Mouse (Mus musculus) forebrain, postnatal 0 days (tissue): ENCODE results near the gene Usp7. TPM values are rescaled to one million over a fixed set of nuclear protein-coding genes. Genes with fewer than 3 reads are reported as not detected.

Experiments
- ATAC-seq: fragments of 200-750 bp; cut with Nextera tagmentation; 2 replicates; pipeline ENCODE4 v1.8.0; 2017; ENCODE audit warnings: mild to moderate bottlenecking, moderate library complexity
- DNase-seq: peaks from one replicate; pipeline ENCODE4 v3.0.0-alpha.2; 2015
- H3K27ac ChIP-seq: fragments of 300-500 bp; sonication (generic); 2 replicates; pipeline ENCODE4 v1.5.1; 2014; ENCODE audit warnings: low read depth, mild to moderate bottlenecking, antibody characterized with exemption, low read length, moderate library complexity, mixed read lengths
- H3K27me3 ChIP-seq: fragments of 300-500 bp; sonication (generic); 2 replicates; pipeline ENCODE4 v1.6.1; 2014; ENCODE audit warnings: mild to moderate bottlenecking, low read length, mixed read lengths; ENCODE audit not compliant: insufficient read depth
- H3K36me3 ChIP-seq: fragments of 300-500 bp; sonication (generic); 2 replicates; pipeline ENCODE4 v1.6.1; 2014; ENCODE audit warnings: mild to moderate bottlenecking, moderate library complexity; ENCODE audit not compliant: insufficient read depth
- H3K4me1 ChIP-seq: fragments of 300-500 bp; sonication (generic); 2 replicates; pipeline ENCODE4 v1.6.1; 2014; ENCODE audit warnings: antibody characterized with exemption; ENCODE audit not compliant: insufficient read depth
- H3K4me2 ChIP-seq: fragments of 300-500 bp; sonication (generic); 2 replicates; pipeline ENCODE4 v1.6.1; 2014; ENCODE audit warnings: low read depth, mild to moderate bottlenecking, moderate library complexity
- H3K4me3 ChIP-seq: fragments of 300-500 bp; sonication (generic); 2 replicates; pipeline ENCODE4 v1.5.1; 2014; ENCODE audit warnings: low read depth, low read length, mixed read lengths
- H3K9ac ChIP-seq: fragments of 300-500 bp; sonication (generic); 2 replicates; pipeline ENCODE4 v1.6.1; 2014; ENCODE audit warnings: mild to moderate bottlenecking
- H3K9me3 ChIP-seq: fragments of 300-500 bp; sonication (generic); 2 replicates; pipeline ENCODE4 v1.6.1; 2016; ENCODE audit warnings: low read length
- CTCF ChIP-seq: sonication (generic); IDR thresholded peaks from 2 replicates; pipeline ENCODE4 v1.5.1; 2016; ENCODE audit warnings: antibody characterized with exemption, control low read depth, low read depth
- WGBS: fragments of 180-500 bp; shearing (Covaris S2); extraction: QIAGEN DNeasy Blood & Tissue Kit; methylation state at CpG from one replicate; pipeline ENCODE4 v1.1.7; 2014; 5-methylcytosine and 5-hydroxymethylcytosine counted together
- polyA plus RNA-seq: library from polyadenylated mRNA; unstranded; fragments of >200 nt; fragmentation: Nextera tagmentation; extraction: Ambion mirVana; gene quantifications from 2 replicates; pipeline ENCODE4 v1.2.1, GENCODE M21; 2015
- total RNA-seq: library from RNA; depleted of rRNA; stranded (reverse); fragments of >200 nt; gene quantifications from 2 replicates; pipeline ENCODE4 v1.2.3, GENCODE M21; 2014

The Usp7 gene
- total and polyA plus RNA-seq, 2 experiments from 2014 or later: 18.9 to 200 TPM

DNA sequence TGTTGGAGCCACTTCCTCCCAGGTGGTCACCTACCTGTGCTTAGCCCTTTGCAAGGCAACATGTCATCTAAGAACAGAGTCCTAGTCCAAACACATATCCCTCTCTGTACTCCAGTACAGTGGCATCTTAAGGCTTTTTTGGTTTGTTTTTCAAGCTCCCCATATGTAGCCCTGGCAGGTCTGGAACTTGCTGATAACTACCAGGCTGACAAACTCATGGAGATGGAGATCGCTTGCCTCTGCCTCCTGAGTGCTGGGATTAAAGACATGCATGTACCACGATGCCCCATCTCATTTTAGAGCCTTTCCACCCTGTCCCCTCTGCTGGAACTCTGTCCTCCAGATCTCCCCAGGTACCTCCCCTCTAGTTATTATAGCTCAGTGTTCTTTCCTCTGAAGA lies 115.9 kb downstream of the Usp7 start:
- 75% methylated on average over 2 of the region's 2 CpGs for WGBS
- no peak overlapping the region for H3K4me3 ChIP-seq
- H3K27me3 ChIP-seq: no peaks in the 10 kb centered on the region
- peaks cover 4% of the 10 kb centered on the region; the same call in 1 of the 2 replicates for H3K4me1 ChIP-seq
- no peak overlapping the region for H3K27ac ChIP-seq
- DNase-seq (no peak), ATAC-seq (no peak)
- H3K9me3 ChIP-seq: no peaks in the 10 kb centered on the region
- H3K9ac ChIP-seq: no peak overlapping the region
- H3K4me2 ChIP-seq: no peak overlapping the region
- H3K36me3 ChIP-seq: no peaks in the 10 kb centered on the region
- TF ChIP-seq CTCF: no peak

GRCm38 (mm10) chr16:8675559-8675958 lies 116.5 kb downstream of the Usp7 start:
- DNase-seq (no peak), ATAC-seq (no peak)
- Histone ChIP-seq H3K27me3 (no peaks in the 10 kb centered on the region), H3K27ac (no peak overlapping the region), H3K9me3 (no peaks in the 10 kb centered on the region), H3K9ac (no peak overlapping the region), H3K36me3 (no peaks in the 10 kb centered on the region), H3K4me2 (no peak overlapping the region), H3K4me1 (peaks cover 8% of the 10 kb centered on the region), H3K4me3 (no peak overlapping the region)
- TF ChIP-seq CTCF: no peak
- WGBS: 84% methylated on average over 8 of the region's 8 CpGs

- Histone ChIP-seq H3K9ac (no peak overlapping the region), H3K9me3 (no peaks in the 10 kb centered on the region), H3K36me3 (no peaks in the 10 kb centered on the region), H3K4me1 (peaks cover 20% of the 10 kb centered on the region), H3K4me3 (no peak overlapping the region), H3K27me3 (no peaks in the 10 kb centered on the region), H3K27ac (no peak overlapping the region), H3K4me2 (no peak overlapping the region)
- DNase-seq (peak; percentile 80), ATAC-seq (peak; percentile 28; the same call in 1 of the 2 replicates)
- 4% methylated on average over 8 of the region's 8 CpGs for WGBS
- TF ChIP-seq CTCF: peak; percentile 92
These were observed 117.9 kb downstream of the Usp7 start for GRCm38 (mm10) chr16:8674165-8674564.

DNA sequence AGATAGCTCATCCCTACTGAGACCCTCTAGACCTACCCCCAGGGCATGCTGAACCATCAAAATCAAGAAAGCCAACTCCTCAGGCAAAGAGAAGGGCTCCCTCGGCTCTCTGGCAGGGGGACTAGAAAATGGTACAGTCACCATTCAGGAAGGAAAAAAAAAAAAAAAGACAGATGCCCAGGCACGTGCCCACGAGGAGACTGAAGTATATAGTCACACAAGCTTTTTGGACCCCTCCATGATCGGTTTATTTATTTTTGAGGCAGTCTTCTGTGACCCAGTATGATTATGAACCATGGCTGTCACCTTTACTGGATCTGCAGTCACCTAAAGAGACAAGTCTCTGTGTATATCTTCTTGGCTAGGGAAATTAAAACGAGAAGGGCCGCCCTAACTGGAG lies 118.8 kb downstream of the Usp7 start:
- no peak for TF ChIP-seq CTCF
- Histone ChIP-seq H3K9me3 (no peaks in the 10 kb centered on the region), H3K4me2 (0 out of 2 replicates have a peak overlapping the region, but pooled peaks have one; percentile 79), H3K4me1 (peaks cover 25% of the 10 kb centered on the region), H3K4me3 (no peak overlapping the region), H3K27ac (no peak overlapping the region), H3K27me3 (no peaks in the 10 kb centered on the region), H3K36me3 (no peaks in the 10 kb centered on the region), H3K9ac (no peak overlapping the region)
- ATAC-seq: no peak
- DNase-seq: no peak
- WGBS: 56% methylated on average over 6 of the region's 6 CpGs

- peaks cover 25% of the 10 kb centered on the region for H3K4me1 ChIP-seq
- no peak for TF ChIP-seq CTCF
- DNase-seq (no peak), ATAC-seq (no peak)
- no peaks in the 10 kb centered on the region for H3K9me3 ChIP-seq
- H3K9ac ChIP-seq: peak overlapping the region; percentile 76
- H3K4me2 ChIP-seq: peak overlapping the region; percentile 79
- no peaks in the 10 kb centered on the region for H3K27me3 ChIP-seq
- H3K36me3 ChIP-seq: no peaks in the 10 kb centered on the region
- no peak overlapping the region; the same call in 1 of the 2 replicates for H3K4me3 ChIP-seq
- no peak overlapping the region for H3K27ac ChIP-seq
These were observed 119.3 kb downstream of the Usp7 start for GRCm38 (mm10) chr16:8672811-8673210.

- H3K27me3 ChIP-seq: no peaks in the 10 kb centered on the region
- H3K9me3 ChIP-seq: no peaks in the 10 kb centered on the region
- DNase-seq: no peak
- peak overlapping the region; percentile 64 for H3K27ac ChIP-seq
- under 1% methylated on average over 18 of the region's 18 CpGs for WGBS
- H3K4me1 ChIP-seq: peaks cover 25% of the 10 kb centered on the region
- peak overlapping the region; percentile 79 for H3K4me2 ChIP-seq
- ATAC-seq: no peak
- peak overlapping the region; percentile 73 for H3K4me3 ChIP-seq
- H3K9ac ChIP-seq: peak overlapping the region; percentile 76
- H3K36me3 ChIP-seq: no peaks in the 10 kb centered on the region
- no peak for TF ChIP-seq CTCF
These were observed 119.8 kb downstream of the Usp7 start for GRCm38 (mm10) chr16:8672350-8672687.

DNA sequence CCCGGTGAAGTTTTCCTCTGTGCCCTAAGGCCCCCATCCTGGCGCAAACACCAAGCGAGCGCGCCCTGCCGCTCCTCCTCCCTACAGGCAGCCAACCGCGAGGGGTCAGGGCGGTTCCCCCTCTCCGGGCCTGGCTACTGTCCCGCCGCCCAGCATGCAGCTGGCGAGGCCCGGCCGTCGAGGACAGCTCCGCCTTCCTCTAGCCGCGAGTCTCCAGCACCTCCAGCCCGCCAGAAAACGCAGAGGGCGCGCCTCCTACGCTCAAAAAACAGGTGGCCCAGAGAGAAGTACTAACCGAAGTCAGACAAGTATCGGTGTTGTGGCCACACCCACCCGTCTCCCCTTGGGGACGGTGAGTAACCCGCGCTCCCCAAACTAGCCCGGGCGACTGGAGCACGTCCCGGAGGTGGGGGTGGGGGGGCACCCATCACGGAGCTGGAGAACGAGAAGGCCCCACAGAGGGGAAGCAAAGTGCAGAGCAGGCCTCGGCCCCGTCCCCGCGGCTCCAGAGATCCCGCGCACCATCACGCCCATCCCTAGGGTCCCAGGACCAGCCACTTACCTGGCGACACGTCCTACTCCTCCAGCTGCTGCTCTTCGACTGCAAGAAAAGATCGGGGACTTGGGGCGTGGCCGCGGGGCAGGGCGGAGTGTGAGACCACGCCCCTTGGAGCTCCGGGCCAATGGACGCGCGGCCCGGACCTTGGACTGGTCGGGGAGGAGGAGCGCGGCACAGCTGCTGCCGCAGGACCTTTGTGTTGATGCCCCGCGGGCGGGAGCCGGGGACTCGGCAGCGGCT lies 120.4 kb downstream of the Usp7 start, which contains the start of gene Carhsp1:
Gene Carhsp1, minus strand, starts transcription at position 605 of the 799 bp plus-strand sequence.
- peak within 1 kb of the TSS; percentile 79 for H3K4me2 ChIP-seq
- no peaks in the 10 kb centered on the region for H3K9me3 ChIP-seq
- H3K9ac ChIP-seq: peak within 1 kb of the TSS; percentile 76
- H3K4me1 ChIP-seq: peaks cover 25% of the 10 kb centered on the region
- H3K27ac ChIP-seq: peak within 1 kb of the TSS; percentile 64
- H3K27me3 ChIP-seq: no peaks in the 10 kb centered on the region
- no peaks in the 10 kb centered on the region for H3K36me3 ChIP-seq
- WGBS: 1% methylated on average over 67 of the region's 67 CpGs
- ATAC-seq (peak; percentile 89), DNase-seq (peak; percentile 90)
- TF ChIP-seq CTCF: peak; percentile 36
- peak within 1 kb of the TSS; percentile 73 for H3K4me3 ChIP-seq
